Mouse (Mus musculus): Measurements from ENCODE around the gene Dhrs7b. TPM values are rescaled to one million over a fixed set of nuclear protein-coding genes. Genes with fewer than 3 reads are reported as not detected.

The Dhrs7b gene
- total and polyA plus RNA-seq, 2 experiments from 2014 or later, result 29.1 to 30.9 TPM

DNA sequence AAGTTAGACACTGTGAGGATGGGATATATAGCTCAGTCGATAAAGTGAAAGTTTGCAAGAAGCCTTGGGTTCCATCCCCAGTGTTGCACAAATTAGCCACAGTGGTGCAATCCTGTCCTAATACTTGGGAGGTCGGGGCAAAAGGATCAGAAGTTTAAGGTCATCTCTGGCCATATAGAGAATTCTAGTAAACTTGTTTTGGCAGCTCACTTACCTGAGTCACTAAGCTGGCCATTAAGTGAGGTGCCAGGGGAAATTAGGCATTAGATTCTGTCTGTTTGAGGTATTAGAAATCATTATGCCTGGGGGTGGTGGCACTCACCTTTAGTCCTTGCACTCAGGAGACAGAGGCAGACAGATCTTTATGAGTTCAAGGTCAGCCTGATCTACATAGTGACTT lies 6.7 kb upstream of the Dhrs7b start:
- no peak for TF ChIP-seq CTCF (IDR thresholded peaks at IDR 0.05; ENCODE audit: low read depth)
- Histone ChIP-seq H3K9me3 (ENCODE audit: low read length) (no peaks in the 10 kb centered on the region), H3K9ac (no peak overlapping the region), H3K36me3 (ENCODE audit: insufficient read depth) (no peaks in the 10 kb centered on the region), H3K4me1 (ENCODE audit: insufficient read depth) (no peaks in the 10 kb centered on the region), H3K27ac (ENCODE audit: low read depth, low read length) (no peak overlapping the region), H3K4me3 (ENCODE audit: low read depth, low read length) (no peak overlapping the region), H3K27me3 (ENCODE audit: insufficient read depth, low read length) (no peaks in the 10 kb centered on the region), H3K4me2 (ENCODE audit: low read depth) (no peak overlapping the region)
- WGBS, result 63% methylated on average over 2 of the region's 2 CpGs
- DNase-seq (no peak), ATAC-seq (no peak)

- DNase-seq (no peak), ATAC-seq (no peak)
- no peak overlapping the region for H3K4me3 ChIP-seq (ENCODE audit: low read depth, low read length)
- WGBS, result 85% methylated on average over 3 of the region's 3 CpGs
- H3K4me1 ChIP-seq (ENCODE audit: insufficient read depth), result no peaks in the 10 kb centered on the region
- no peak overlapping the region for H3K9ac ChIP-seq
- no peak overlapping the region for H3K4me2 ChIP-seq (ENCODE audit: low read depth)
- no peaks in the 10 kb centered on the region for H3K9me3 ChIP-seq (ENCODE audit: low read length)
- H3K27me3 ChIP-seq (ENCODE audit: insufficient read depth, low read length), result no peaks in the 10 kb centered on the region
- H3K27ac ChIP-seq (ENCODE audit: low read depth, low read length), result no peak overlapping the region
- no peaks in the 10 kb centered on the region for H3K36me3 ChIP-seq (ENCODE audit: insufficient read depth)
- TF ChIP-seq CTCF (IDR thresholded peaks at IDR 0.05; ENCODE audit: low read depth), result no peak
Observed at GRCm38 (mm10) chr11:60825191-60825590, 5.2 kb upstream of the Dhrs7b start.

DNA sequence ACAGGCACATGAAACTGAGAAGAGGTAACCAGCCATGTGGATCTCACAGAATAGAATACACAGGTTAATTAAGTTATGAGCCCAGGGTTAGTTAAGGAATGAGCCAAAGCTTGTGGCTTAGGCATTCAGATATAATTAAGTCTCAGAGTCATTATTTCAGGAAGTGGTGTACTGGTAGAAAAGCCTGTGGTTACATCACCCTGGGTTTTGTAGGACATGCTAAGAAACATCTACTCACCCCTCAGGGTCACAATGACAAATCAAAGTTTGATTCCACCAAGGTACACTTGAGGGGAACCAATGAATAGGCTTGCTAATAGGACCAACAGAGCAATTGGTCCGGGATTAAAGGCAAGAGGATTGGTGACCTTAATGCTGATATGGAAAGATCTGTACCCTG lies 3.7 kb upstream of the Dhrs7b start:
- ATAC-seq (no peak), DNase-seq (no peak)
- Histone ChIP-seq H3K36me3 (ENCODE audit: insufficient read depth) (no peaks in the 10 kb centered on the region), H3K9ac (no peak overlapping the region), H3K4me1 (ENCODE audit: insufficient read depth) (peaks cover 4% of the 10 kb centered on the region; the same call in 1 of the 2 replicates), H3K9me3 (ENCODE audit: low read length) (no peaks in the 10 kb centered on the region), H3K4me2 (ENCODE audit: low read depth) (no peak overlapping the region), H3K4me3 (ENCODE audit: low read depth, low read length) (no peak overlapping the region), H3K27me3 (ENCODE audit: insufficient read depth, low read length) (no peaks in the 10 kb centered on the region), H3K27ac (ENCODE audit: low read depth, low read length) (no peak overlapping the region)
- 44% methylated on average over 1 of the region's 1 CpGs for WGBS
- TF ChIP-seq CTCF (IDR thresholded peaks at IDR 0.05; ENCODE audit: low read depth), result no peak

DNA sequence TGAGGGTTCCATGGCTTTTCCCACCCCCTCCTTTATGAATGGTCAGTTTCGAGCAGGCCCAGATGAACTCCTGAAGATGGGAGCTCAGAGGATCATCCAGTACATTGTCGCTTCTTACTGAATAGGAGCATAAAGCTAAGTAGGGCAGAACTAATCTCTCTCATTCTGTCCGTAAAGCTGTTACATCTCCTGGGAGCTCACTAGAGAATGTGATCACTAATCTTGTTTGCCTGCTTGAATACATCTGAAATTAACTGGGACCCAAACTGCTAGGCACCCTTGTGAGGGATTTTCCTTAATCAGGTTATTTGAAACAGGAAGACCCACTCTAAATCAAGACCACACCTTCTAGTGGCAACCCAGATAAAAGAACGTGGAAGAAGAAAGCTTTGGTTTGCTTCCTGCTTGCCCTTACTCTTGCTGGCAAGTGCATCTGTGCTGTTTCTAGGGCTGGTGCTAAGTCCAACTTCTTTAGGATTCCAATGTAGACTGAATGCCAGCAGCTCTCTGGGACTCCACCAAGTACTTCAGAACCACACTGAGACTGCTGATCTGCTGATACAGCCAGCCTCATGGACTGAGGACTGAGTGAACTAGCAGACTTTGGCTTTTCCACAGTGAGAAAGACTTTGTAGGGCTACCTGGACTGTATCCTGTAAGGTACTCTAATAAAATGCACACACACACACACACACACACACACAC lies 3.0 kb upstream of the Dhrs7b start:
- 23% methylated on average over 4 of the region's 4 CpGs for WGBS
- Histone ChIP-seq H3K4me2 (ENCODE audit: low read depth) (no peak overlapping the region), H3K36me3 (ENCODE audit: insufficient read depth) (no peaks in the 10 kb centered on the region), H3K4me1 (ENCODE audit: insufficient read depth) (peaks cover 4% of the 10 kb centered on the region; the same call in 1 of the 2 replicates), H3K27ac (ENCODE audit: low read depth, low read length) (no peak overlapping the region), H3K9ac (no peak overlapping the region), H3K9me3 (ENCODE audit: low read length) (no peaks in the 10 kb centered on the region), H3K4me3 (ENCODE audit: low read depth, low read length) (no peak overlapping the region), H3K27me3 (ENCODE audit: insufficient read depth, low read length) (no peaks in the 10 kb centered on the region)
- DNase-seq (no peak), ATAC-seq (no peak)
- no peak for TF ChIP-seq CTCF (IDR thresholded peaks at IDR 0.05; ENCODE audit: low read depth)

DNA sequence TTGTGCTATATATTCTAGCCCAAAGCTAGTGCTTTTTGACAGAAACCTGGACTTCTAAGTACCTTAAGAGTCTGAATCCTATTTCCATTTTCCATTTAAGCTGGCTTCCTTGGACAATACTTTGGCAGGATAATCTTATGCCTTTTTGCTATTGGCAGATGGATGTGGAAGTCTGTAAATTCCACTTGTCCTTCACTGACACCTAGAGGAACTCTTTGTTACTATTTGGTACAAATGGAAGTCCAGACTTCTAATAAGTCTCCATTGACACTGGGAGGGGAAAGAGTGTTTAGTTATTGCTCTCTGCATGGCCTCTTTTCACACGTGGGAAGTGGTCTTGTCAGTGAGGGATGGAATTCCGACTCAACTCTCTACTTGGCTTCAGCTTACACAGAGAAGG lies 1.5 kb upstream of the Dhrs7b start:
- WGBS, result 46% methylated on average over 2 of the region's 2 CpGs
- no peaks in the 10 kb centered on the region for H3K36me3 ChIP-seq (ENCODE audit: insufficient read depth)
- DNase-seq, result no peak
- H3K4me2 ChIP-seq (ENCODE audit: low read depth), result no peak overlapping the region
- H3K4me3 ChIP-seq (ENCODE audit: low read depth, low read length), result no peak overlapping the region
- peaks cover 4% of the 10 kb centered on the region; the same call in 1 of the 2 replicates for H3K4me1 ChIP-seq (ENCODE audit: insufficient read depth)
- H3K27me3 ChIP-seq (ENCODE audit: insufficient read depth, low read length), result no peaks in the 10 kb centered on the region
- no peak for ATAC-seq
- TF ChIP-seq CTCF (IDR thresholded peaks at IDR 0.05; ENCODE audit: low read depth), result peak; percentile 21; the same call in 1 of the 2 replicates
- no peaks in the 10 kb centered on the region for H3K9me3 ChIP-seq (ENCODE audit: low read length)
- H3K9ac ChIP-seq, result no peak overlapping the region
- H3K27ac ChIP-seq (ENCODE audit: low read depth, low read length), result no peak overlapping the region

DNA sequence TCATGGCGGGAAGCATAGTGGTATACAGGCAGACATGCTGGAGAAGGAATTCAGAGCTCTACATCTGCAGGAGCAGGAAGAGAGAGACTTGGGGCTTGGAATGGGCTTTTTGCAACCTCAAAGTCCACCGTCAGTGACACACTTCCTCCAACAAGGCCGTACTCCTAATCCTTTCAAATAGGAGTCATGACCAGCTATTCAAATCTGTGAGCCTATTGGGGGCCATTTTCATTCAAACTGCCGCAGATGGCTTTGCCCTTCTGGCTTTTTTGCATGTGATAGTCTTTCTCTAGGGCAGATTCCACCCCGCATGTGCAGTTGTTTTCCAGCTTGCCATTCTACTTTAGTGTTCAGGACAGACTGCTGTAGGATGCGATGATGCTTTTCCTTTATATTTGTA lies 6.5 kb downstream of the Dhrs7b start:
- H3K4me3 ChIP-seq (ENCODE audit: low read depth, low read length), result no peak overlapping the region
- H3K9me3 ChIP-seq (ENCODE audit: low read length), result no peaks in the 10 kb centered on the region
- no peaks in the 10 kb centered on the region for H3K4me1 ChIP-seq (ENCODE audit: insufficient read depth)
- H3K4me2 ChIP-seq (ENCODE audit: low read depth), result no peak overlapping the region
- H3K27me3 ChIP-seq (ENCODE audit: insufficient read depth, low read length), result no peaks in the 10 kb centered on the region
- 96% methylated on average over 6 of the region's 6 CpGs for WGBS
- H3K36me3 ChIP-seq (ENCODE audit: insufficient read depth), result no peaks in the 10 kb centered on the region
- ATAC-seq (no peak), DNase-seq (no peak)
- no peak overlapping the region for H3K27ac ChIP-seq (ENCODE audit: low read depth, low read length)
- no peak overlapping the region for H3K9ac ChIP-seq
- TF ChIP-seq CTCF (IDR thresholded peaks at IDR 0.05; ENCODE audit: low read depth), result no peak

GRCm38 (mm10) chr11:60837644-60838406 lies 7.4 kb downstream of the Dhrs7b start:
- no peak for TF ChIP-seq CTCF (IDR thresholded peaks at IDR 0.05; ENCODE audit: low read depth)
- no peak overlapping the region for H3K9ac ChIP-seq
- no peak for DNase-seq
- H3K4me2 ChIP-seq (ENCODE audit: low read depth), result no peak overlapping the region
- H3K36me3 ChIP-seq (ENCODE audit: insufficient read depth), result no peaks in the 10 kb centered on the region
- H3K9me3 ChIP-seq (ENCODE audit: low read length), result no peaks in the 10 kb centered on the region
- H3K27me3 ChIP-seq (ENCODE audit: insufficient read depth, low read length), result no peaks in the 10 kb centered on the region
- H3K4me3 ChIP-seq (ENCODE audit: low read depth, low read length), result no peak overlapping the region
- 94% methylated on average over 10 of the region's 10 CpGs for WGBS
- no peak overlapping the region for H3K27ac ChIP-seq (ENCODE audit: low read depth, low read length)
- H3K4me1 ChIP-seq (ENCODE audit: insufficient read depth), result no peaks in the 10 kb centered on the region
- no peak for ATAC-seq

All from forebrain, postnatal 0 days (tissue).